Mouse (Mus musculus) cerebellum, adult 2 months (tissue): Measurements from ENCODE around the gene Acadm. TPM values are rescaled to one million over a fixed set of nuclear protein-coding genes. Genes with fewer than 3 reads are reported as not detected.
A peak's percentile ranks its signal among the peaks of the same experiment; 100 is the strongest.

Experiments
- DNase-seq, 2 experiments: peaks; one replicate each; pipeline ENCODE4 v3.0.0; 2021
- H3K27ac ChIP-seq: fragments of 200-500 bp; 2 replicates; pipeline ENCODE4 v1.5.1; 2012; ENCODE audit warnings: low read length, control low read depth, inconsistent platforms; ENCODE audit not compliant: insufficient read depth
- H3K27me3 ChIP-seq: fragments of 200-500 bp; 2 replicates; pipeline ENCODE4 v1.6.1; 2012; ENCODE audit warnings: inconsistent platforms, mild to moderate bottlenecking, low read length, moderate library complexity; ENCODE audit not compliant: control insufficient read depth, insufficient read depth
- H3K4me1 ChIP-seq: fragments of 200-500 bp; 2 replicates; pipeline ENCODE4 v1.6.1; 2011; ENCODE audit warnings: low read length; ENCODE audit not compliant: control insufficient read depth, insufficient read depth
- H3K4me3 ChIP-seq: fragments of 200-500 bp; replicated peaks from 2 replicates; pipeline ENCODE3; 2011; ENCODE audit warnings: mild to moderate bottlenecking, low read depth, low read length, control low read depth; ENCODE audit not compliant: insufficient read depth
- CTCF ChIP-seq: fragments of 200-500 bp; IDR thresholded peaks from 2 replicates; pipeline ENCODE4 v1.5.1; 2011; ENCODE audit warnings: low read depth, mild to moderate bottlenecking, control low read depth, low read length, moderate library complexity, borderline replicate concordance; ENCODE audit not compliant: insufficient read depth
- POLR2A ChIP-seq: fragments of 200-500 bp; IDR thresholded peaks from 2 replicates; pipeline ENCODE4 v1.6.1; 2011; ENCODE audit warnings: low read length, control low read depth, borderline replicate concordance; ENCODE audit not compliant: insufficient read depth
- WGBS: fragments of 180-500 bp; shearing (Covaris S2); methylation state at CpG from one replicate; pipeline ENCODE4 v1.1.7; 2018; 5-methylcytosine and 5-hydroxymethylcytosine counted together
- polyA plus RNA-seq: library from polyadenylated mRNA; depleted of rRNA; stranded (reverse); fragments of >200 nt; gene quantifications from 2 replicates; pipeline ENCODE4 v1.2.3, GENCODE M21; 2012; rRNA removed

Acadm gene
- 58.4 and 59.4 TPM in 2 replicates for polyA plus RNA-seq

GRCm38 (mm10) chr3:153944335-153944990 lies at the start of gene Acadm:
TSS of gene Acadm (minus strand) at chr3:153944632.
- Histone ChIP-seq H3K27me3 (no peaks in the 10 kb centered on the region), H3K4me1 (no peaks in the 10 kb centered on the region; the same call in 1 of the 2 replicates), H3K27ac (peak within 1 kb of the TSS; percentile 26), H3K4me3 (peak within 1 kb of the TSS; percentile 60)
- no peak for TF ChIP-seq CTCF
- peak; percentile 61 for TF ChIP-seq POLR2A
- WGBS: under 1% methylated on average over 41 of the region's 41 CpGs
- DNase-seq: peak; percentile 95 to 96

DNA sequence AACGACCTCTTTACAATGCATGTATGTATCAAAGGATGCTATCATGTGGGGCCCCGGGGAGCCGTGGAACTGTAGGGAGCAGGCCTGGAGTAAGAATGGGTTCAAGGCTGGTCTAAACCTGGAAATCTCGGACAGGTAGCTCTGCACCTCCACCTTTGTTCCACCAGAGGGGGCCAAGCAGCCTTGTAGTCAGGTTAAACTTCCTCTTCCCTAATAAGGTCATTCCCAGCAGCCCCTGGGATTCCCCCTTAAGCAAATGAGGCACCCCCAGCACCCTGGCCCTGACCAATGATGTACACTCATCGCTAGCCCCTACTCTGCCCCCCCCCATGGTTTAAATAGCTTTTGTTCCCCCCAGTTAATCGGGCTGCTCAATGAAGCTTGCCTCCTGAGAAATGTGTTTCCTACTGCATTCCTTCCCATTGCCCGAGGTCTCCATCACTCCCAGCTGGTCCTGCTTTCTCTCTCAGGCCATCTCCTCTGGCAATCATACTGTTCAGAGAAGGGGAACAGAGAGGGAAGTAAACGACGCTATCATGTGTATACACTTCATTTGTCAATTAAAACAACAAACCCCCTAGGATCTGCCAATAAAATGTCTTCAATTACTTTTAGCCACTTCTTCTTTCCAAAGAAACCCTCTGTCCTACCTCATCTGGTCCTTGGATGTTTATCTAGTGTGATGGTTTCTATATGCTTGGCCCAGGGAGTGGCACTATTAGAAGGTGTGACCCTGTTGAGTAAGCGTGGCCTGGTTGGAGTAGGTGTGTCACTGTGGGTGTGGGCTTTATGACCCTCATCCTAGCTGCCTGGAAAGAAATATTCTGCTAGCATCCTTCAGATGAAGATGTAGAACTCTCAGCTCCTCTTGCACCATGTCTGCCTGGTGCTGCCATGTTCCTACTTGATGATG lies 40.3 kb upstream of the Acadm start:
- no peaks in the 10 kb centered on the region for H3K27me3 ChIP-seq
- no peak overlapping the region for H3K4me3 ChIP-seq
- DNase-seq: peak; percentile 22 to 27
- peaks cover 2% of the 10 kb centered on the region; the same call in 1 of the 2 replicates for H3K4me1 ChIP-seq
- TF ChIP-seq CTCF (peak; percentile 67), POLR2A (no peak)
- WGBS: 61% methylated on average over 10 of the region's 10 CpGs
- H3K27ac ChIP-seq: no peak overlapping the region

GRCm38 (mm10) chr3:153980611-153981010 lies 36.2 kb upstream of the Acadm start:
- no peak for DNase-seq
- TF ChIP-seq POLR2A: no peak
- TF ChIP-seq CTCF: no peak
- Histone ChIP-seq H3K4me3 (no peak overlapping the region), H3K27me3 (no peaks in the 10 kb centered on the region), H3K4me1 (peaks cover 2% of the 10 kb centered on the region; the same call in 1 of the 2 replicates), H3K27ac (no peak overlapping the region)
- WGBS: 63% methylated on average over 2 of the region's 2 CpGs

- Histone ChIP-seq H3K27me3 (no peaks in the 10 kb centered on the region), H3K4me1 (no peaks in the 10 kb centered on the region), H3K4me3 (no peak overlapping the region), H3K27ac (no peak overlapping the region)
- 94% methylated on average over 7 of the region's 7 CpGs for WGBS
- DNase-seq: no peak
- no peak for TF ChIP-seq POLR2A
- TF ChIP-seq CTCF: no peak
Observed at GRCm38 (mm10) chr3:153975791-153976190, 31.4 kb upstream of the Acadm start.

DNA sequence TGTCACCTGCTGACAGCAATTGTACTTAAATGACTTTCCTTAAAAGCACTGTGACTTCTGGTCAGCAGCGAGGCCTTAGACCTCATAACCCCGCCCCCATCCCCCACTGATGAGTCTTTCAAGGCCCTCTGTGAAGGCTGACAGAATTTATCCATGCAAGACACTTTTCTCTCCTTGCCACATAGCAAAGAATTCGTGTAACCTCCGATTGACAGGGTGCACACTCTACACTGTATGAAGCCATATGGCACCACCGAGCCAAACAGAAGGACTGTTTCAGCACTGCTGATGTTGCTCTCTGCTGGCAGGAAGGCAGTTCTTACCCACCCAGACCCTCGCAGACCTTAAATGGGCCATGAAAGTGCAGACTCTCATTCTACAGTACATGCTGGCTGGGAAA lies 30.6 kb upstream of the Acadm start:
- no peaks in the 10 kb centered on the region for H3K27me3 ChIP-seq
- WGBS: 17% methylated on average over 6 of the region's 6 CpGs
- no peak for DNase-seq
- H3K27ac ChIP-seq: no peak overlapping the region
- H3K4me1 ChIP-seq: no peaks in the 10 kb centered on the region
- no peak overlapping the region for H3K4me3 ChIP-seq
- no peak for TF ChIP-seq POLR2A
- TF ChIP-seq CTCF: no peak

DNA sequence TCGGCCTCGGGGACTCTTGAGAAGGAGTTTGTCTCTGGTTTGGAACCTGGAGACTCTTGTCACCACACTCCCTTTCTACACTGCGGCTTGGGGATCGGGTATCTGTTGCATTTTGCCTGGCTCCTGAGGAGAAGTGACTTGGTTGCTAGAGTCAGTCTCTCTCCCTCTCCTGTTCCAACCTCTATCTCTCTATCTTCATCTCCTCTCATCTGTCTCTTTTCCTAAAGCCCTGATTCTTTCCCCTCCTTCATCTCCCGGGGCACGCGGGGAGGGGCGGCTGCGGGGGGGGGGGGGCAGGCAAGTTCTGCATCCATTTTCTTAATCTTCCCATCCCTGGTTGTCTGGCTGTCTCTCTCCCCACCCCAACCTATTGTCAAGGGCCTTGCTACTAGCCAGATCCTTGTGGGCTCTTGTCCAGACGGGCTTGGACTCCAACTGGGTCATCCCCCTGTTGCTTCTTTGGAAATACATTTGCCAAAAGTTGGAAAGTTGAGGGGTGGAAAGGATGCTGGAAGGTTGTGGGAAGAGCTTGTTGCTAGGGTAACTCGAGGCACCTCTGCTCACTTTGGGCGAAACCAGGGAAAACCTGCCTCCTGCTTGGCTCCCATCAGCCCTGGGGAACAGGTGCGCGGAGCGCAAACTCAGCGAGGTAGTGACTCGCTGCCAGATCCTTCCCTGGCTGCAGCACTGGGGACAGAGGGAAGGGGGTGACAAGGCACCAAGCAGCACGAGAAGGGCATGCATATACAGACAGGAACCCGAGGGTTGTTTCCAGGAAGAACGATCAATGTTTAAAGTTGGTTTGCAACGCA lies 29.7 kb upstream of the Acadm start:
- Histone ChIP-seq H3K27me3 (no peaks in the 10 kb centered on the region), H3K4me3 (peak overlapping the region; percentile 58), H3K27ac (no peak overlapping the region), H3K4me1 (no peaks in the 10 kb centered on the region)
- 2% methylated on average over 21 of the region's 21 CpGs for WGBS
- no peak for TF ChIP-seq POLR2A
- TF ChIP-seq CTCF: no peak
- DNase-seq: peak; percentile 62 to 65

GRCm38 (mm10) chr3:153973171-153973948 lies 28.9 kb upstream of the Acadm start, which contains the start of gene Slc44a5:
TSS of gene Slc44a5 (plus strand) at chr3:153973436.
- under 1% methylated on average over 66 of the region's 66 CpGs for WGBS
- Histone ChIP-seq H3K4me1 (no peaks in the 10 kb centered on the region), H3K27me3 (no peaks in the 10 kb centered on the region), H3K27ac (no peak within 1 kb of the TSS), H3K4me3 (peak within 1 kb of the TSS; percentile 58)
- peak; percentile 44 to 62 for DNase-seq
- TF ChIP-seq CTCF: no peak
- TF ChIP-seq POLR2A: no peak
